Mouse (Mus musculus) inflammation-experienced regulatory T-cells, adult 6 months (primary cell): Measurements from ENCODE around the gene Heyl. TPM values are rescaled to one million over a fixed set of nuclear protein-coding genes. Genes with fewer than 3 reads are reported as not detected.

Experiments used
- ATAC-seq: one replicate; pipeline ENCODE4 v1.8.0; 2017
- polyA plus RNA-seq, 3 experiments: library from polyadenylated mRNA; unstranded; fragments of 100-300 nt; shearing (Covaris generic); gene quantifications; one replicate each; pipeline ENCODE4 v1.2.1; 2017

Heyl gene
- polyA plus RNA-seq: under 1 TPM in 1 of 3 experiments, not detected in 2; 0.10 TPM

DNA sequence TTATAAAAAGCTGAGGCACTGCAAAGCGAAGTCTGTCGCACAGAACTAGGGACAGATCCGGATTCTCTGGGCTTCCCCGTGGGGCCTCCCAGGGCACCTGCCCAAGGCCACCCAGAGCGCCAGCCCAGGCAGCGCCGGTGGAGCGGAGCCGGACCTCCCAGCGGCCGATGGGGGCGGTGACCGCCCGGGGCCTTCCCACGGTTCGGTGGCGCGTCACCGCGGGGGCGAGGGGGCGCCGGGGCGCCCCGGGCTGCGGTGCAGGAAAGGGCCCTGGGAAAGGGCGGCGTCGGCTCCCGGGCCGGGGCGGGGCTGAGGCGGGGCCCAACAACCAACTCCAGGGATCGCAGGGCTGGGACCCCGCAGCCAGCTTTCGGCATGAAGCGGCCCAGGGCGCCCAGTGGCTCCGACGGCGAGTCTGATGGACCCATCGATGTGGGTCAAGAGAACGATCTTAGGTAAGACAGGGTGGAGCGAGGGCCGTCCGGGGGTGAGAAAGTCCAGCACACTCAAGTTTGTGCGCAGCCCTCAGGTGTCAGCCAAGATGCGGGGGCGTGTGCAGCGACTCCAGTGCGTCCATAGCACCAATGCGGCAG lies at the start of gene Heyl:
TSS of gene Heyl (plus strand) at position 65 of the 593 bp plus-strand sequence.
- ATAC-seq: no peak

DNA sequence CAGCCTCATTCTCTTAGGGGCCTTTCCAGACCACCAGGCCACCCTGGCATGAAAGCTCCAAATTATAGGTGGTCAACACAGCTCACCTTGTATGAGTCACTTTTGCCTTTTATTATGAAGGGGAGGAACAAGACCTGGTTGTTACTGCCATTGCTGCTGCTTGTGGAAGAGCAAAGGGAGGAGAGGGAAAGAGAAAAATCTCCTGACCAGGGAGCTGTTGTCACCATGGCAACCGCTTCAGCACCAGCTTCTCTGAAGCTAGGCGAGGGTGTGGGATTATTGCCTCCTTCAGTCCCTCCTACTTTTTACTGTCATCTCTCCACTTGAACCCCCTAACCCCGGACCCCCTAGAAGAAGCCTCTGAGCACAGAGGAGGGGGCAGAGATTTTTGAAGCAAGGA lies 48.5 kb upstream of the Heyl start:
- no peak for ATAC-seq

GRCm38 (mm10) chr4:123192336-123192735 lies 41.0 kb upstream of the Heyl start:
- no peak for ATAC-seq

GRCm38 (mm10) chr4:123193791-123194190 lies 39.6 kb upstream of the Heyl start:
- no peak for ATAC-seq

DNA sequence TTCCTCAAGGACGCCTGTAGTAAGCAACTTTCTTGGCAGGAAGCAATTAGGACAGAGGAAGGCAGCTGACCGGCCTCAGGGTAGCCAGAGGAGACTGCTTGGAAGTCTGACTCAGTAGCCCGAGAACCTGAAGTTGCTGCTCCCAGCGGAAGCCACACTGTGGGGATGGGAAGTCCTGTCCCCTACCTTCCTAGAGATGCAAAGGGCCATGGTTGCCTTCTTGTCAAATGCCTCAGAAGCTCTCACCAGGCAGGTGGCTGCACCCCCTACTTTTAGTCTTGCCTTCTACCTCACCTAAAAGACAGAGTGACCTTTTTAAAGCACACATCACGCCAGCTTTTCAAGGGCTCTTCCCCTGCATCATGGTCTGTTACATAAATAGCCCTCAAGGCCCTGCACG lies 36.7 kb upstream of the Heyl start:
- ATAC-seq: no peak

GRCm38 (mm10) chr4:123200771-123201185 lies 32.6 kb upstream of the Heyl start:
- ATAC-seq: no peak

GRCm38 (mm10) chr4:123201186-123202093 lies 31.9 kb upstream of the Heyl start, which contains the start of gene Nt5c1a:
TSS of gene Nt5c1a (plus strand) at chr4:123201504.
- ATAC-seq: no peak

DNA sequence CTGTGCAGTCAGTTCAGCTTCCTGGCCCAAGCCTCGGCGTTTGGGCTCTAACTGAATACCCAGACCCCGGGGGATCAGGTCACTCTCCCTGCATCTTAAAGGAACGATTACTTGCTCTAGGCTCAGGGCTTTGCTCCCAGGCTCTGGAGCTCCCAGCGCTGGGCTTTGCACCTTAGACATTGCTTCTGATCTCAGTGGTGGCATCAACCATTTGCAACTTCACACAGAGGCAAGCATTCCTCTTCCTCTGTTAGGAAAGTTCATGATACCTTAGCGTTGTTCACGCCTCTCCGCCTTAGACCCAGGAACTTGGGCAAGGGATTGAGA lies 31.3 kb upstream of the Heyl start:
- ATAC-seq: no peak

GRCm38 (mm10) chr4:123207337-123207736 lies 26.0 kb upstream of the Heyl start:
- no peak for ATAC-seq

- ATAC-seq: no peak
Measured at GRCm38 (mm10) chr4:123210996-123211395, 22.4 kb upstream of the Heyl start.

GRCm38 (mm10) chr4:123211453-123211852 lies 21.9 kb upstream of the Heyl start:
- ATAC-seq: no peak

DNA sequence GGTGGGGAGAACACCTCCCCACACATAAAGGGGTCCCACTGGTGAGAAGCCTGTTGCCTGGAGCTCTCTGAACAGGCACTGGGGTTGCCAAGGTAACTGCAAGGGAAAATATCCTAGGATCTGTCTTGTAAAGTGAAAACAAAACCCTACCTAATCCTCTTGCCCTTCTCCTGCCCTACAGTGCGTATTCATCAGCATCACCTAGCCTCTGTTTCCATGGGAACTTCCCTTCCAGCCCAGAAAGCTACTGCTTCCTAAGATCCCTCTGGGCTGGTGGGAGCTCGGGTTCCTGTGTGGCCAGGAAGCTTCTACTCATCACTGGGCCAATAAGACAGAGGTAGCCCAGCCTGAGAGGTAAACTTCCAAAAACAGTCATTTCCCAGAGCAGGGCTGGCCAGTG lies 21.0 kb upstream of the Heyl start:
- ATAC-seq: no peak

DNA sequence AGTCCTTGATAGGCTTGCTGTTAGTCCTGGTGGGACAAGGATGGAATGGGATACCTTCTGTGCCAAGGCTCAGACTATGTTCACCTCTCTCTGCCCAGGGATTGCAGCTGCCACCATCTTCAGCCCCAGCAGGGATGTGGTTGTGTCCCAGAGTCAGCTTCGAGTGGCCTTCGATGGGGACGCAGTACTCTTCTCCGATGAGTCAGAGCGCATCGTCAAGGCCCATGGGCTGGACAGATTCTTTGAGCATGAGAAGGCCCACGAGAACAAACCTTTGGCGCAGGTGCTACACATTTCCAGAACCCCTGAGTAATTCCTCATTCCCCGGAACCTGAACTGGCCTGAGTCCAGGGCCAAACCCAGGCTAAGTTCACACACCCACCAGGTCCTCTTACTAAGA lies 19.4 kb upstream of the Heyl start:
- no peak for ATAC-seq

GRCm38 (mm10) chr4:123215367-123215766 lies 18.0 kb upstream of the Heyl start:
- no peak for ATAC-seq

DNA sequence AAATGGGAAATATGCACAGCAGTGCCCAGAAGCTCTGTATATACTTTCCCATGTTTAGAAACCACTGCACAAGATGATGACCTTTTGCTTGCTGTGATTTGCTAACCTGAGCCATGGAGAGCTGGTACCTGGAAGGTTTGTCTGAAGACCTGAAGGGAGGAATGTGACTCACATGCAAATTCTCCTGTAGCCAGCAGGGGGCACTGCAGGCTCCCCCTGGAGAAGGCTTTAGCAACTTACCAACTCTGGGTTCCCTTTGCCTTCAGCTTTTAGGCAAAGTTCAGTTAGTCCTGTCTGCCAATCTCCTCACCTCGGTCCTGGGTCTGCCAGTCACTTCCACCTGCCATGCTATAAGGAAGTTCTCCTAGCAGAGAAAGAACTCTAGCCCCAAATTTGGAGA lies 16.6 kb upstream of the Heyl start:
- no peak for ATAC-seq

- no peak for ATAC-seq
Measured at GRCm38 (mm10) chr4:123219720-123220357, 13.5 kb upstream of the Heyl start.

GRCm38 (mm10) chr4:123220637-123221036 lies 12.7 kb upstream of the Heyl start:
- ATAC-seq: no peak

DNA sequence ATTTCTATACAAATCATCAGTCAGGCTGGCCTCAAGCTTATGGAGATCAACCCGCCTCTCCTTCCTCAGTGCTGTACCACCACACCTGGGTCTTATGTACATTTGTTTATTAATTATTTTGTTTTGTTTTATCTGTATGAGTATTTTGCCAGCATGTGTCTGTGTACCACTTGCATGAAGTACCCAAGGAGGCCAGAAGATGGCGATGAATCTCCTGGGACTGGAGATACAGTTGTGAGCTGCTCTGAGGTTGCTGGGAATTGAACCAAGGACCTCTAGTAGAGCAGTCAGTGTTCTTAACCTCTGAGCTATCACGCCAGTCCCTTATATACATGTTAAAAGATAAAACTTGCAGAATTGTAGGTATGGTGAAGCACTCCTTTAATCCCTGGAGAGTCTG lies 10.0 kb upstream of the Heyl start:
- ATAC-seq: no peak

DNA sequence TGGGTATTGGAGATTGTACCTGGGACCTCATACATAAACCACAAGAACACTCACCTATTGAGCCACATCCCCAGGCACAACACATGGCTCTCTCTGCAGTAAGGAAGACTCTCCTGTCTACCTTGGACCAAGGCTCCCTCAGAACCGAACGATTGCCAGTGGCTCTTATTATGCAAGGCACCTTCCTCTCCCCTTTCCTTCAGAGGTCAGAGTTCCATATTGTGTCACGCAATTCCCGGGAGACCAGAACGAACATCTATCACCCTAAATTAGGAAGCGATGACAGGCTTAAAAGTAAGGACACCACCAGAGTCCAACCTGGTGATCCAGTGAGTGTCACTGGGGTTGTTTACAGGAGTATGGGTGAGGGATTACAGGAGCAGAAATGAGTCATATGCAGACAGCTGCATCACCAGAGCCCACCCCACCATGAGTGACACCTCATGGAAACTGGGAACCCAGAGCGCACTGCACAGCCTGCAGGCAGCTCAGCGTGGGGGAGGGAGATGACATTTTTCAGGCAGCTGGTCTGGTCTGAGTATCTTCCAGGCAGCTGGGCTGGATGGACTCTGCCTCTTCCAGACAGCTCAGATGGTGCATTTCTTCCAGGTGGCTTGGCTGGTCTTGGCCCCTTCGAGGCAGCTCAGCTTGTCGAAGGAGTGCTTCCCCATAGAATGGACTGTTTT lies 7.5 kb upstream of the Heyl start:
- no peak for ATAC-seq

- no peak for ATAC-seq
Measured at GRCm38 (mm10) chr4:123227707-123228106, 5.6 kb upstream of the Heyl start.

GRCm38 (mm10) chr4:123228270-123228669 lies 5.1 kb upstream of the Heyl start:
- no peak for ATAC-seq

DNA sequence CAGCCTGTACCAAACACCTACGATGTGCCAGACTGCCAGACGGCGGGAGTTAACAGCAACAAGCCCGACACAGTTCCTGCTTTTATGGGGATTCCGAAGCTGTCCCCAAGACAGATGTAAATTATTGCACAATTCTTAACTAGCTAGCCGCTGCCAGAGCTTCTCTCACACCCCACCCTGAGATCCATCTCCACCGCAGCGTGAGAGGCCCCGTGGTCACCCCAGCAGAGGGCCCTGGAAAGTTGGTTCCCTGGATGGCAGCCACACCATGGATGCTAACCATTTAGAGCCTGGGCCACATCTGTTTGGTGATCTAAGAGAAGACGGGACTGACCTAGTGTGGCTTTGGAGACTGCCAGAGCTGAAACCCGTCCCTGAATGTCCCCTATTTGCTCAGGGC lies 4.2 kb upstream of the Heyl start:
- ATAC-seq: no peak

GRCm38 (mm10) chr4:123232841-123233240 lies 515 bp upstream of the Heyl start:
- ATAC-seq: no peak
